Mouse (Mus musculus) thymus, postnatal 10 days (tissue): ENCODE results near the gene Nfam1.

Experiments
- DNase-seq, 2 experiments: peaks; one replicate each; pipeline ENCODE4 v3.0.0; 2021; ENCODE audit warnings: low spot score in 2 of 2

Gene Nfam1

GRCm38 (mm10) chr15:83037755-83038483 is 4.8 kb upstream of the Nfam1 start:
- DNase-seq, result peak; percentile 75 to 92

GRCm38 (mm10) chr15:83036900-83037519 is 3.9 kb upstream of the Nfam1 start:
- no peak for DNase-seq

- DNase-seq, result peak; percentile 46
Observed at GRCm38 (mm10) chr15:83036089-83036488, 3.0 kb upstream of the Nfam1 start.

- no peak for DNase-seq
Observed at GRCm38 (mm10) chr15:83034275-83034977, 1.3 kb upstream of the Nfam1 start.

GRCm38 (mm10) chr15:83030884-83031283 is 2.2 kb downstream of the Nfam1 start:
- no peak for DNase-seq

GRCm38 (mm10) chr15:83029725-83030718 is 3.1 kb downstream of the Nfam1 start:
- DNase-seq, result no peak

GRCm38 (mm10) chr15:83026129-83026528 is 7.0 kb downstream of the Nfam1 start:
- DNase-seq, result no peak

GRCm38 (mm10) chr15:83025041-83025760 is 7.9 kb downstream of the Nfam1 start:
- no peak for DNase-seq

- DNase-seq, result no peak
Observed at GRCm38 (mm10) chr15:83022947-83023346, 10.2 kb downstream of the Nfam1 start.

GRCm38 (mm10) chr15:83010990-83011664 is 22.0 kb downstream of the Nfam1 start:
- no peak for DNase-seq

GRCm38 (mm10) chr15:83010423-83010822 is 22.7 kb downstream of the Nfam1 start:
- DNase-seq, result no peak

- DNase-seq, result no peak
Observed at GRCm38 (mm10) chr15:83009532-83009931, 23.6 kb downstream of the Nfam1 start.

GRCm38 (mm10) chr15:83008761-83009423 is 24.2 kb downstream of the Nfam1 start:
- peak; percentile 37 to 43 for DNase-seq

GRCm38 (mm10) chr15:83007346-83007920 is 25.7 kb downstream of the Nfam1 start:
- no peak for DNase-seq

- no peak for DNase-seq
Observed at GRCm38 (mm10) chr15:83002665-83003548, 30.2 kb downstream of the Nfam1 start.

- no peak for DNase-seq
Observed at GRCm38 (mm10) chr15:82998811-82999221, 34.3 kb downstream of the Nfam1 start.

- no peak for DNase-seq
Observed at GRCm38 (mm10) chr15:82996431-82996830, 36.7 kb downstream of the Nfam1 start.

- DNase-seq, result no peak
Observed at GRCm38 (mm10) chr15:82995239-82995638, 37.9 kb downstream of the Nfam1 start.
